Mouse (Mus musculus) left cerebral cortex, postnatal 36 days (tissue): Measurements from ENCODE around the gene Vwa7. TPM values are rescaled to one million over a fixed set of nuclear protein-coding genes. Genes with fewer than 3 reads are reported as not detected.

Experiments used
- DNase-seq, 2 experiments: peaks; one replicate each; pipeline ENCODE4 v3.0.0; 2021 to 2022; ENCODE audit warnings: low spot score in 2 of 2, mixed read lengths in 1 of 2
- intact Hi-C: fragments of 180-260 bp; cut with DNase I; formaldehyde crosslinking; loops from one replicate; pipeline ENCODE4 v1.15.1; 2025
- total RNA-seq, 2 experiments: library from RNA; stranded (reverse); gene quantifications; 2 replicates each; pipeline ENCODE4 v1.2.3; 2021

The Vwa7 gene
- total RNA-seq, 2 experiments from 2014 or later = 0.48 to 0.57 TPM

GRCm38 (mm10) chr17:35016791-35017705, 669 bp downstream of the Vwa7 start:
- DNase-seq = no peak
- intact Hi-C loops = no loop called here

- DNase-seq = no peak
- intact Hi-C loops = no loop called here
Measured at GRCm38 (mm10) chr17:35017706-35018030, 1.3 kb downstream of the Vwa7 start.

DNA sequence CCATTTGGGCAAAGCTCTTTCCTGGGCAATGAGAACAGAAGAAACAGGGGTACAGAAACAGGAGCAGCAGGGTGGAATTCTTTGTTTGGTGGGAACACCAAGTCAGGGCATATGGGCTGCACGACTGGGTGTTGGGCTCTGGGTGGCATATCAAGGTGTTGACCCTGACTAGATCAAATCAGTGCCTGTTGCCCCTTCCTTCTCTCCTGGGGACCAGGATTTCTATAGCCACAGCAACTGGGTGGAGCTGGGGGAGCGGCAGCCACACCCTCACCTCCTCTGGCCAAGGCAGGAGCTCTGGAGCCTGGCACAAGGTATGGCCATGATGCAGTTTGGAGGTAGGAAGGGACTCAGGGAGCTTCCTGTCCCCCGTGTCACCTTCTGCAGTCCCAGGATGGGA, 1.8 kb downstream of the Vwa7 start:
- intact Hi-C loops = no loop called here

DNA sequence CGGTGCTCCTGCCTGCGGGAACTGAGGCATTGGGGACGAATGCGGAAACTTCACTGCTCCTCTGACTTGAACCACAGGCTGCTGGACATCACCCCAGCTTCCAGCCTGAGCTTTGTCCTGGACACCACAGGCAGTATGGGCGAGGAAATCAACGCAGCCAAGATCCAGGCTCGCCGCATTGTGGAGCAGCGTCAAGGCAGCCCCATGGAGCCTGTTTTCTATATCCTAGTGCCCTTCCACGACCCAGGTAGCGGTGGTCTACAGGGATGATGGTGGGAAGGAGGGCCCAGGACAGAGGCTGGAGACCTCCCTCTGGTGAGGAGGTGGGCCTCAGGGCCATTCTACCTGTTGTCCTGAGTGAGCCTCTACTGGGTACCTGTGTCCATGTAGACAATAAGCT, 3.5 kb downstream of the Vwa7 start:
- intact Hi-C loops = loop anchor here (2.0 to 5.0 kb wide), 2 partner anchors 39 to 102 kb away; partner anchors contain the start of genes Csnk2b, Ddah2 and Gpank1
- DNase-seq = no peak

More for the DNA sequence above, 1.8 kb downstream of the Vwa7 start:
- DNase-seq = no peak

- no peak for DNase-seq
- intact Hi-C loops = loop anchor here (2.0 to 5.0 kb wide), 2 partner anchors 38 to 102 kb away; partner anchors contain the start of genes Csnk2b, Ddah2 and Gpank1
Measured at GRCm38 (mm10) chr17:35020551-35020950, 4.2 kb downstream of the Vwa7 start.

DNA sequence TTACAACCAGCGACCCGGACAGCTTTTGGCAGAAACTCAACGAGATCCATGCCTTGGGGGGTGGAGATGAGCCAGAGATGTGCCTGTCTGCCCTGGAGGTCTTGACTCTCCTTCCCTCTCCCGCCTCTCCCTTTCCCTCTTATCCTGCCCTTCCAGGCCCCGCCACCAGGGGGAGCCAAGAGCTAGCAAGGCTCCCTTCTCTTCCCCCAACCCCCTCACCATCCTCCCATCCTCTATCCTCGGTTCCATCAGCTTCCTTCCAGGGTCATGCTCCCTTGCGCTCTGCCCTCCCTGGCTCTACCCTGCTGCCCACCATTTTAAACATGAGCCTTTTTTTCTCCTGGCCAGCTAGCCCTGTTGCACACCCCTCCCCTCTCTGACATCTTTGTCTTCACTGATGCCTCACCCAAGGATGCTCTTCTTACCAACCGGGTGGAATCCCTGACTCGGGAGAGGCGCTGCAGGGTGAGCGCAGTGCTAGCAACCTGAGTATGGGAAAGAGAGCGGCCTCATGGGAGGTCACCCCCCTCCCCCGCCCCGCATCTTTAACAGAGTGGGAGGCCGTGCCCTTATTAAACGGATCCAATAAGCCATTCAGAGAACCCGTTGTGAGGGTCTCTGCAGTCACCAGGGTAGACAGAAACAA, 4.9 kb downstream of the Vwa7 start:
- DNase-seq = peak; percentile 75 to 85
- intact Hi-C loops = loop anchor here (1.0 to 5.0 kb wide), 3 partner anchors 38 to 101 kb away; partner anchors contain the start of genes Csnk2b, Ddah2 and Gpank1

GRCm38 (mm10) chr17:35021842-35022477, 5.6 kb downstream of the Vwa7 start:
- DNase-seq = no peak
- intact Hi-C loops = loop anchor here (1.0 to 5.0 kb wide), 3 partner anchors 37 to 100 kb away; partner anchors contain the start of genes Csnk2b, Ddah2 and Gpank1

DNA sequence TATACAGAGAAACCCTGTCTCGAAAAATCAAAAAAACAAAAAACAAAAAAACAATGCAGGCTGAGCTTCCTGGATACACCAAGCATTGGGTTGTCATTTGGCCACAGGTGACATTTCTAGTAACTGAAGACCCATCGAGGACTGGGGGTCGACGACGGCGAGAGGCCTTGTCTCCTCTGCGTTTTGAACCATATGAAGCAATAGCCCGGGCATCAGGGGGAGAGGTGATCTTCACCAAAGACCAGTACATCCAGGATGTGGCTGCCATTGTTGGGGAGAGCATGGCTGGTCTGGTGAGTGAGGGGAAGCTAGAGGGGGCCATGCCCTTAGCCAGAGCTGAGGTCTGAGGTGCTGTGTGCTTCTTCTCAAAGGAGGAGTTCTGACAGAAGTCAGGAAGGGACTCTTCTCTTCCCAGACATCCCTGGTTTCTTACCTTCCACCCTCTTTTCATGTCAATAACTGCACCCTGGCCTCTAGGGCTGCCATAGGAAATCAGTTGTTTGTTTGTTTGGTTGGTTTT, 6.2 kb downstream of the Vwa7 start:
- intact Hi-C loops = loop anchor here (5.0 kb wide), 1 partner anchor 100 kb away; the partner anchor contains the start of genes Csnk2b and Gpank1
- no peak for DNase-seq

GRCm38 (mm10) chr17:35023221-35023620, 6.8 kb downstream of the Vwa7 start:
- intact Hi-C loops = loop anchor here (5.0 kb wide), 1 partner anchor 99 kb away; the partner anchor contains the start of genes Csnk2b and Gpank1
- no peak for DNase-seq

DNA sequence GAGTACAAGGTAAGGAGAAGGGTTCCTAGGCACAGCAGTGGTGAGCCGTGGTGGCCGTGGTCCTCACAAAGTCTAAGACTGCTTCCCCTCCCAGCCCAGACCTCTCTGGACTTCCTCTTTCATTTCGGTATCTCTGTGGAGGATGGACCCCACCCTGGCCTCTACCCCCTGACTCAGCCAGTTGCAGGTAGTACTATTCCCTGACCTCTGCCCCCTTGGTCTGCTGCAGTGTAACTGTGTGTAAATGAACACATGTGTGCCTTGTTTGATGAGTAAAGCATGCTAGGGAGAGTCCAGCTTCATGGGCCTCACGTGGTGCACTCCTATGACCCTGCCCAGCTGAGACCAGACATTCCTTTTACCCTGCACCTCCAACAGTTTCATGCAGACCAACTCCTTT, 7.4 kb downstream of the Vwa7 start:
- DNase-seq = no peak
- intact Hi-C loops = loop anchor here (5.0 kb wide), 1 partner anchor 99 kb away; the partner anchor contains the start of genes Csnk2b and Gpank1

GRCm38 (mm10) chr17:35024261-35024660, 7.9 kb downstream of the Vwa7 start:
- DNase-seq = no peak
- intact Hi-C loops = loop anchor here (5.0 kb wide), 1 partner anchor 98 kb away; the partner anchor contains the start of genes Csnk2b and Gpank1

- no peak for DNase-seq
- intact Hi-C loops = loop anchor here (5.0 kb wide), 1 partner anchor 97 kb away; the partner anchor contains the start of genes Csnk2b and Gpank1
Measured at GRCm38 (mm10) chr17:35024691-35025488, 8.5 kb downstream of the Vwa7 start.

DNA sequence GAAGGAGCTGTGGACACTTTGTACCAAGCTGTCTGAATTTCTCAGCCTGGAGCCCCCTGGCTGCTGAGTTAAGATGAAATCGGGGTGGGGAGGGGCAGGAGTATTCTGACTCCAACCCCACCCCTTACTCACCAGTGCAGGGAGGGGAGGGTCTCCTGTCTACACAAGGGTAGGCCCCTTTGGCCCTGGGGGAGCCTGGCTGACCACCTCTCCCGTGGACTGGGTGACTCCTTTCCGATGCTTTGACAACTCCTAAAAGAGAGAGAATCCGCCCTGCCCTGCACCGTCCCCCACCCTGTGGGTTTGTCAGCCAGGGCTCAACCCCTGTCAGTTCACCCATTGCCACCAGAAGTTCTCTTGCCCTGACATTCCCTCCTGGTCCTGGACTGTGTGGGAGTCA, 9.8 kb downstream of the Vwa7 start:
- intact Hi-C loops = no loop called here
- no peak for DNase-seq

DNA sequence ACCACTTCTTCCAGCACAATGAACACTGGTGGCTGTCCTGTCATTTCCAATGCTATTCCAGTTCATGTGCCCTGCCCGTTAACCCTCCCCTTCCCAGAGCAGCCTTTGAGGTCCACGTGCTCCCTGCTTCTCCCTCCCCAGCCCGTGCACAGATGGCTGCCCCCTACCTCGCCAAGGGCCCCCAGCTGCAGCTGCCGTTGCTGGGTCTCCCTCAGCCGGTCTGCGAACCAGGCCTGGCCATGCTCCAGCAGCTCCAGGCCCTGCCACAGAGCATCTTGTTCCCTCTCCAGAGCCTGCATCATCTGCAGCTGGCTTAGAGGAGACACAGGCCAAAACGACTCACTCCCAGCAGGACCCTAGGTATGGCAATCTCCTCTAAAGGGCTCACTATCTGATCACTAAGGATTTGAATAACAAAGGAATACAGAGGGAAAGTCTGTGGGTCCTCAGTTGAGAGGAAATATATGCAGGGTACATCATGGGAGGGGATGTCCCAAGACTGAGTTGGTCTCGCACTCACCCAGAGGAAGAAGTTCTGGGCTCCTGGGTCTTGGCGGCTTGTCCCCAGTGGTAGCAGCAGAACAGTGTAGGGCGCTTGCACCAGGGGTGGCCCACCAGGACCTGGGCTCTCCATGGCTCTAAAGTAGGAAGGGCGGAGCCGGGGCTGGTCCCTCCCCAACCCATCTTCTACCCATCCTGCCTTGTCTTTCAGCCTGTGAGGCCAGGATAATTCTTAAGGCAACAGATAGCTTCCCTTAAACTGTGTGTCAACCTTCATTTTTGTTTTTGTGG, 11.1 kb downstream of the Vwa7 start, which contains the start of gene Sapcd1:
Gene Sapcd1 (minus strand): TSS at position 740 of the 792 bp plus-strand sequence.
- intact Hi-C loops = no loop called here
- DNase-seq = peak in 1 of 2 experiments; percentile 28

GRCm38 (mm10) chr17:35028315-35028714, 11.9 kb downstream of the Vwa7 start:
- no peak for DNase-seq
- intact Hi-C loops = no loop called here

GRCm38 (mm10) chr17:35029691-35030532, 13.5 kb downstream of the Vwa7 start:
- no peak for DNase-seq
- intact Hi-C loops = no loop called here

DNA sequence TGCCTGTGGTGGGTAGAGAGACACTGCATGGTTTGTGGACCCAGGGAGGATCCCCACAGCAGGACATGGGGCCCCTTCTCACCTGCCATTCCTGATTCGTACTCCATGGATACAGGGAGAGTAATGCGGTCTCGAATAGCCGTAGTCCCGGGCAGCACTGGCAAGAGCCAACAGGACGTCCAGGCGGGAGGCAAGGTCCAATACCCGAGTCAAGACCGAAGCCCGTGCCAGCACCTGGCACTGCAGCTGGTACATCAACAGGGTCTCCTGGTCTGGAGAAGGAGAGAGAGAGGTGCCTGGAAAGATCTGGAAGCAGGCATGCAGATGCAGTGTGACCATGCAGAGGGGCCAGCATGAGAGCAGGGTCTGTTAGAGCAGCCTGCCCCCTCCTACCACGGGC, 14.9 kb downstream of the Vwa7 start:
- intact Hi-C loops = no loop called here
- no peak for DNase-seq
